Comparison of ENCODE assay signal across 16 mouse cellular contexts in genomic region chr8:6492453-6492852, GRCm38 (mm10).
DNase-seq lines count a peak whose midpoint lies in the region; ATAC-seq lines count a peak whose summit lies in the region.
"Had no signal": no experiment of that assay in that cellular context is flagged by ENCODE, and none has a peak within 500 bp of the region (broad histone marks: within the 10 kb centered on the region; RNA-seq: fewer than 3 reads in every experiment).

No protein-coding gene starts in this region.

- H3K36me3 ChIP-seq in embryonic facial prominence, embryonic 14.5 days (ENCODE audit: control insufficient read depth, insufficient read depth, low read length): no peaks in the 10 kb centered on the region
- no peaks in the 10 kb centered on the region for H3K36me3 ChIP-seq in embryonic facial prominence, embryonic 10.5 days (replicated peaks)
- H3K36me3 ChIP-seq in kidney, embryonic 16.5 days (ENCODE audit: insufficient read depth, low read length): no peaks in the 10 kb centered on the region
- H3K36me3 ChIP-seq: heart, embryonic 12.5 days; liver, embryonic 15.5 days; neural tube, embryonic 13.5 days had no signal

- H3K27me3 ChIP-seq in embryonic facial prominence, embryonic 14.5 days (replicated peaks; ENCODE audit: control insufficient read depth, insufficient read depth, low read length): no peaks in the 10 kb centered on the region
- H3K27me3 ChIP-seq in embryonic facial prominence, embryonic 10.5 days (replicated peaks; ENCODE audit: low read depth, poor library complexity, severe bottlenecking): no peaks in the 10 kb centered on the region
- H3K27me3 ChIP-seq in kidney, embryonic 16.5 days (ENCODE audit: insufficient read depth, low read length): no peaks in the 10 kb centered on the region
- H3K27me3 ChIP-seq: heart, embryonic 12.5 days; liver, embryonic 15.5 days; megakaryocyte, embryonic 14.5 days; neural tube, embryonic 13.5 days had no signal

- no peaks in the 10 kb centered on the region for H3K4me1 ChIP-seq in embryonic facial prominence, embryonic 14.5 days (ENCODE audit: control insufficient read depth, insufficient read depth, low read length)
- H3K4me1 ChIP-seq in embryonic facial prominence, embryonic 10.5 days: no peaks in the 10 kb centered on the region
- H3K4me1 ChIP-seq in kidney, embryonic 16.5 days (ENCODE audit: insufficient read depth, low read length): no peaks in the 10 kb centered on the region
- H3K4me1 ChIP-seq: heart, embryonic 12.5 days; liver, embryonic 15.5 days; megakaryocyte, embryonic 14.5 days; neural tube, embryonic 13.5 days had no signal

- WGBS in embryonic facial prominence, embryonic 14.5 days: 33% methylated on average over 1 of the region's 1 CpGs
- 83% methylated on average over 1 of the region's 1 CpGs for WGBS in embryonic facial prominence, embryonic 10.5 days
- 58% methylated on average over 1 of the region's 1 CpGs for WGBS in kidney, embryonic 16.5 days

- H3K9ac ChIP-seq in embryonic facial prominence, embryonic 14.5 days (ENCODE audit: low read depth, low read length): no peak overlapping the region
- no peak overlapping the region for H3K9ac ChIP-seq in kidney, embryonic 16.5 days (replicated peaks; ENCODE audit: low read length)
- H3K9ac ChIP-seq: heart, embryonic 12.5 days; liver, embryonic 15.5 days; neural tube, embryonic 13.5 days had no signal

- ATAC-seq in embryonic facial prominence, embryonic 14.5 days (ENCODE audit: low read depth): no peak
- ATAC-seq in kidney, embryonic 16.5 days (ENCODE audit: low FRiP score, low TSS enrichment): no peak
- ATAC-seq: inflammation-experienced regulatory T-cells, adult 6 months had no signal

- H3K27ac ChIP-seq in embryonic facial prominence, embryonic 14.5 days (replicated peaks; ENCODE audit: low read depth, low read length): no peak overlapping the region
- H3K27ac ChIP-seq in embryonic facial prominence, embryonic 10.5 days (replicated peaks): no peak overlapping the region
- no peak overlapping the region for H3K27ac ChIP-seq in kidney, embryonic 16.5 days (ENCODE audit: low read length)
- H3K27ac ChIP-seq: liver, embryonic 15.5 days; neural tube, embryonic 13.5 days had no signal

- peak; percentile 87 for DNase-seq in embryonic facial prominence, embryonic 14.5 days (ENCODE audit: low spot score)
- no peak for DNase-seq in embryonic facial prominence, embryonic 10.5 days (ENCODE audit: low spot score)
- DNase-seq in kidney, postnatal 10 days: peak; percentile 35
- DNase-seq in MN1 (ENCODE audit: low spot score): peak; percentile 25
- peak; percentile 18 to 29 for DNase-seq in left cerebral cortex, adult 18-20 months (ENCODE audit: low spot score in 2 of 2)
- DNase-seq in urinary bladder, postnatal 10 days (ENCODE audit: low spot score): no peak
- no peak for DNase-seq in gastrocnemius, postnatal 4 days (ENCODE audit: low spot score in 2 of 2)
- DNase-seq: adrenal gland, postnatal 25 days; B cell, adult 2 months; spleen, adult 18-20 months had no signal

- no peak overlapping the region for H3K4me2 ChIP-seq in embryonic facial prominence, embryonic 14.5 days (ENCODE audit: low read depth, low read length)
- H3K4me2 ChIP-seq in kidney, embryonic 16.5 days (replicated peaks; ENCODE audit: low read depth, low read length): no peak overlapping the region
- H3K4me2 ChIP-seq: heart, embryonic 12.5 days; liver, embryonic 15.5 days; neural tube, embryonic 13.5 days had no signal

- no peak overlapping the region for H3K4me3 ChIP-seq in embryonic facial prominence, embryonic 14.5 days (ENCODE audit: low read depth, low read length)
- no peak overlapping the region for H3K4me3 ChIP-seq in embryonic facial prominence, embryonic 10.5 days
- no peak overlapping the region for H3K4me3 ChIP-seq in kidney, embryonic 16.5 days (ENCODE audit: low read length)
- H3K4me3 ChIP-seq: heart, embryonic 12.5 days; liver, embryonic 15.5 days; megakaryocyte, embryonic 14.5 days; neural tube, embryonic 13.5 days had no signal

- H3K9me3 ChIP-seq in embryonic facial prominence, embryonic 14.5 days (ENCODE audit: control insufficient read depth, low read length): no peaks in the 10 kb centered on the region
- no peaks in the 10 kb centered on the region for H3K9me3 ChIP-seq in embryonic facial prominence, embryonic 10.5 days
- no peaks in the 10 kb centered on the region for H3K9me3 ChIP-seq in kidney, embryonic 16.5 days (ENCODE audit: low read length)
- H3K9me3 ChIP-seq: heart, embryonic 12.5 days; liver, embryonic 15.5 days; megakaryocyte, embryonic 14.5 days; neural tube, embryonic 13.5 days had no signal

Comparison
In these comparisons a context has a peak if more than half of its experiments do, and no peak if none do; other contexts are left out.
1. DNase-seq: peak in embryonic facial prominence, embryonic 14.5 days (single experiment), kidney, postnatal 10 days (single experiment), MN1 (single experiment) and left cerebral cortex, adult 18-20 months (2 of 2); none in embryonic facial prominence, embryonic 10.5 days (single experiment), urinary bladder, postnatal 10 days (single experiment) and gastrocnemius, postnatal 4 days (0 of 2).